Mouse (Mus musculus): ENCODE data around the gene Add3. TPM values are rescaled to one million over a fixed set of nuclear protein-coding genes. Genes with fewer than 3 reads are reported as not detected.

Add3 gene
- 302 TPM for polyA plus RNA-seq (2017; shearing (Covaris generic))

DNA sequence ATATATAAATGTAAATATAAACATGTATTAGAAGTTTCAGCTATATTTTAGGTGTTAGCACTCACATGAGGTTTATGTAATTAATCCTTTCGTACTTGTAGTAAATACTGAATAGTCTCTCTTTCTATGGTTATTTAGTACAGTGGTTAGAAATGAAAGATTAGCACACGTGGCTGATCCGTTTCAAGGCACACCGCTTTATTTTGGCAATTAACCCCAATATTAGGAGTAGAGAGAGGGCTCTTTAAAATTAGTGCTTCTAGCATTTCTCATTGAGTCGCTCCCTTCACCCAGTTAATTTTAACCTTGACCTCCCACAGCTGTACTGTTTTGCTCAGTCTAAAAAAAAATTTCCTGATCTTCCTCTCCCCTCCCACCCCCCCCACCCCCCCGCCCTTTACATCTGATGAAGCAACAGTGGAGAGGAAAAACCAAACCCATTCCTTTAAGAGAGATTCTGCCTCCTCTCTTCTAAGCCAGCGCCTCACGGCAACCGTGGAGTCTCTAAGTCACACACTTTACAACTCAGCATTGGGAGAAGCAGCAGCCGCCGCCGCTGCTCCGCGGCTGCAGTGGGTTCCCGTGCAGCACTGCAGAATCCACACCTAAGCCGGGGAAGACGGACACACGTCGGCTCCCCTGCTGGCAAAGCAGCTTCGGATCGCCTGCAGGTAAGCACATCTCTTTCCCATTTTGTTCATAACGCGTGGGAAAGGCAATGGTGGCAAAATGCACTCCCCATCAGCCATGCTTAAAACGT lies at the start of gene Add3:
Add3 (plus strand) TSS at position 400 of the 760 bp plus-strand sequence.

Other genes with a start within 250 kb of the Add3 start
- gene Xpnpep1, start 100.2 kb upstream of the Add3 start, polyA plus RNA-seq (2017; shearing (Covaris generic)), result 44.1 TPM
- 69.7 TPM for gene Mxi1, start 170.1 kb downstream of the Add3 start, polyA plus RNA-seq (2017; shearing (Covaris generic))
- not detected for gene Gm10197, start 231.3 kb downstream of the Add3 start, polyA plus RNA-seq (2017; shearing (Covaris generic))

All from naive thymus-derived CD4-positive, alpha-beta T cell, adult 5 months (primary cell).